Mouse (Mus musculus) megakaryocyte, embryonic 14.5 days (primary cell): ENCODE measurements around the gene Mettl8.

Source experiments
- FLI1 ChIP-seq: IDR thresholded peaks from 2 replicates; pipeline ENCODE4 v1.6.1; 2012; ENCODE audit warnings: low read length, inconsistent platforms, mixed read lengths
- GATA1 ChIP-seq: IDR thresholded peaks from 3 replicates; pipeline ENCODE4 v1.6.1; 2012; ENCODE audit warnings: mixed read lengths, low read length, inconsistent platforms, borderline replicate concordance

DNA sequence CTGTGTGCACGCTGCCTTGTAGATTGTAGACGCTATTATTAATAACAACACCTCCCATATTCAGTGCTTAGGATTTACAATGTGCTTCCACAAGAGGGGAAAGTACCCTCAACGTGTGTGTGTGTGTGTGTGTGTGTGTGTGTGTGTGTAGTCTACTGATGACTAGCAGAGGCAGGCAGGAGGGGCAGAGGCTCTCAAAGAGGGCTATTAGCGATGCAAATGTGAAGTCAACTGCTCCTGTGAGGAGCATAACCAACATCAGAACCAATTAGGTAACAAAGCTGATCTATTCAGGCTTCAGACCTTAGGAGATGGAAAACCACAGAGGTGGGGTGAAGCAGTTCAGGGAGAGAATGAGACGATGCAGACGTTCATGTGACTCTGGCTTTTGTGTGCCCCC is 95.3 kb downstream of the Mettl8 start:
- TF ChIP-seq GATA1 = no peak
- TF ChIP-seq FLI1 = no peak
